Mouse (Mus musculus) heart, embryonic 16.5 days (tissue): ENCODE results near the gene Camkk1. TPM values are rescaled to one million over a fixed set of nuclear protein-coding genes. Genes with fewer than 3 reads are reported as not detected.

Experiments
- ATAC-seq: fragments of 200-750 bp; cut with Nextera tagmentation; replicated peaks from 2 replicates; pipeline ENCODE4 v1.8.0; 2017; ENCODE audit warnings: moderate number of reproducible peaks; ENCODE audit not compliant: insufficient read depth, low FRiP score; ENCODE audit errors: extremely low read depth
- H3K27ac ChIP-seq: fragments of 300-500 bp; sonication (generic); 2 replicates; pipeline ENCODE4 v1.5.1; 2014; ENCODE audit warnings: mild to moderate bottlenecking, low read length, control low read depth, moderate library complexity
- H3K27me3 ChIP-seq: fragments of 300-500 bp; sonication (generic); 2 replicates; pipeline ENCODE4 v1.6.1; 2014; ENCODE audit warnings: low read length, mixed read lengths; ENCODE audit not compliant: control insufficient read depth, insufficient read depth
- H3K36me3 ChIP-seq: fragments of 300-500 bp; sonication (generic); 2 replicates; pipeline ENCODE4 v1.6.1; 2014; ENCODE audit not compliant: control insufficient read depth, insufficient read depth
- H3K4me1 ChIP-seq: fragments of 300-500 bp; sonication (generic); 2 replicates; pipeline ENCODE4 v1.6.1; 2014; ENCODE audit warnings: low read length, mixed read lengths; ENCODE audit not compliant: control insufficient read depth, insufficient read depth
- H3K4me2 ChIP-seq: fragments of 300-500 bp; sonication (generic); 2 replicates; pipeline ENCODE4 v1.6.1; 2014; ENCODE audit warnings: low read depth, mild to moderate bottlenecking, control low read depth, low read length
- H3K4me3 ChIP-seq: fragments of 300-500 bp; sonication (generic); 2 replicates; pipeline ENCODE4 v1.5.1; 2014; ENCODE audit warnings: mild to moderate bottlenecking, control low read depth, low read length
- H3K9ac ChIP-seq: fragments of 300-500 bp; sonication (generic); 2 replicates; pipeline ENCODE4 v1.6.1; 2014; ENCODE audit warnings: low read length, control low read depth
- H3K9me3 ChIP-seq: fragments of 300-500 bp; sonication (generic); replicated peaks from 2 replicates; pipeline ENCODE4 v1.6.1; 2016; ENCODE audit warnings: low read length; ENCODE audit not compliant: control insufficient read depth
- WGBS: fragments of 180-500 bp; shearing (Covaris S2); extraction: QIAGEN DNeasy Blood & Tissue Kit; methylation state at CpG from one replicate; pipeline ENCODE4 v1.1.7; 2014; 5-methylcytosine and 5-hydroxymethylcytosine counted together
- polyA plus RNA-seq: library from polyadenylated mRNA; unstranded; fragments of >200 nt; fragmentation: Nextera tagmentation; extraction: Ambion mirVana; gene quantifications from 2 replicates; pipeline ENCODE4 v1.2.1, GENCODE M21; 2015

Camkk1 gene
- polyA plus RNA-seq, 1 experiment from 2014 or later: 3.7 TPM

DNA sequence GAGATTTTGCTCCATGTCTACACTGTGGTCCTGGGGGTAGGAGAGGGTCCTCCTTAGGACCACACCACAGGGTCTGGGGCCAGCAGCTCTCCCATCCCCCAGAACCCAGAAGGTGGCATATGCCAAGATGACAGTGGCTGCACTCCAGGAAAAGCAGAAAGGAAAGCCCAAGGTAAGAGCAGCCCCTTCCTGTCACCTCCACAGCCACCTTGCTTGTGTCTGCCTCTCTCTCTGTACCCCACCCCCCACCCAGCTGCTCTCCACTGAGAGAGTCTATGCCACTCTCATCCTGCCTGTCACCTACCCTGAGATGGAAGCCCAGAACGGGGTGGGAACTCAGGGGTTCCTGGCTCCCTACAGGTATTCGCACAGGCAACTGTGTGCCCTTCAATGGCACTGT, 10.0 kb upstream of the Camkk1 start:
- WGBS: 73% methylated on average over 2 of the region's 2 CpGs
- peaks cover 8% of the 10 kb centered on the region; the same call in 1 of the 2 replicates for H3K27me3 ChIP-seq

DNA sequence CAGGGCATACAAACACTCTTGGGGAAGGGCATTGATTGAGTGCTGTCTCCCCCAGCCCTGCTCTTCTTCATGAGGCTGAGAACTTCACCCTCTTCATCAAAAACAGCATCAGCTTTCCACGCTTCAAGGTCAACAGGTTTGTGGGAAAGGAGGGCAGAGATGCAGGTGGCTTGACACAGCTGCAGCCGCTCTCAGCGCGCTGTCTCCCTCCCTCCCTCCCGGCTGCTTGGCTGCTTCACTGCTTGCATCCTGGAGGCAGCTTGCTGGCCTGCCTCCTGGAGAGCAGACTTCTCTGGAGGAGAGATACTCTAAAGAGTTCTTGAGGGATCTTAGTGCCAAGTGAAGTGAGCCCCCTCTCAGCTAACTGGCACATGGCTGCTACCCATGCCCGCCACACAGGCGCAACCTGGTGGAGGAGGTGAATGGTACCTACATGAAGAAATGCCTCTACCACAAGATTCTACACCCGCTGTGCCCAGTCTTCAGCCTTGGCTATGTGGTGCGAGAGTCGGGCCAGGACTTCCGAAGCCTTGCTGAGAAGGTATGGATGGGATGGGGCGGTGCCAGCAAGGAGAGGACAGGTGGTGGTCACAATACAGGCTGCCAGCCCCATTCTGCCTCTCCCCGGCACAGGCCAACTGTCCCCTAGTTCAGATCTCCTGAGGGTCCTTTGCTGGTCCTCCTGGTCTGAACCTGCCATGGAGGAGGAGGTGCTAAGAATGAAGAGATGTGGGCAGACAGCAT, 9.1 kb upstream of the Camkk1 start:
- Histone ChIP-seq H3K27ac (no peak overlapping the region; the same call in 1 of the 2 replicates), H3K4me2 (no peak overlapping the region; the same call in 1 of the 2 replicates), H3K27me3 (peaks cover 8% of the 10 kb centered on the region; the same call in 1 of the 2 replicates), H3K9me3 (no peaks in the 10 kb centered on the region), H3K4me1 (peaks cover 24% of the 10 kb centered on the region), H3K36me3 (no peaks in the 10 kb centered on the region), H3K4me3 (peak overlapping the region; percentile 12; the same call in 1 of the 2 replicates), H3K9ac (0 out of 2 replicates have a peak overlapping the region, but pooled peaks have one; percentile 8)
- ATAC-seq: no peak
- WGBS: 62% methylated on average over 13 of the region's 13 CpGs

More for the DNA sequence above, 10.0 kb upstream of the Camkk1 start:
- Histone ChIP-seq H3K4me1 (peaks cover 23% of the 10 kb centered on the region), H3K9ac (no peak overlapping the region), H3K4me2 (no peak overlapping the region), H3K27ac (no peak overlapping the region), H3K9me3 (no peaks in the 10 kb centered on the region), H3K36me3 (no peaks in the 10 kb centered on the region), H3K4me3 (no peak overlapping the region)
- 0 out of 2 replicates have a peak, but pooled peaks have one; percentile 19 for ATAC-seq

DNA sequence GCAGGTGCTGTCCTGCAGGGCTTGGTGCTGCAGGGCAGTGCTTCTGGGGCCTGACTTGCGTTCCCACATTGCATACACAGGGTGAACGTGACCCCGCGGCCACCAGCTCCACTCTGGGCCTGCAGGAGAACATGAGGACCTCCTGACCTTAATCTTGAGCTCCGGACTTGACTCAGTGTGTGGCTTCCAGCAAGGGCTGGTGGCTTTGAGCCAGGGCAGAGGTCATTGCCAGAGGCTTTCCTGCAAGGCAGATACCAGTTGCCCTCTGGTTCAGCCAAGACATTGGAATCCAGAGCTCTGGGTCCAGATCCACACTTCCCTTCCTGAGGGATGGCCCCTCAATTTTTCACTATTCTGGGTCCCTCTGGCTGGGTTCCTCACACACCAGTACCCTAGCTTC, 4.8 kb upstream of the Camkk1 start:
- Histone ChIP-seq H3K36me3 (no peaks in the 10 kb centered on the region), H3K4me3 (no peak overlapping the region), H3K4me2 (no peak overlapping the region), H3K4me1 (peaks cover 14% of the 10 kb centered on the region), H3K27me3 (peaks cover 12% of the 10 kb centered on the region), H3K9ac (no peak overlapping the region), H3K27ac (no peak overlapping the region), H3K9me3 (no peaks in the 10 kb centered on the region)
- no peak for ATAC-seq
- 72% methylated on average over 5 of the region's 5 CpGs for WGBS

DNA sequence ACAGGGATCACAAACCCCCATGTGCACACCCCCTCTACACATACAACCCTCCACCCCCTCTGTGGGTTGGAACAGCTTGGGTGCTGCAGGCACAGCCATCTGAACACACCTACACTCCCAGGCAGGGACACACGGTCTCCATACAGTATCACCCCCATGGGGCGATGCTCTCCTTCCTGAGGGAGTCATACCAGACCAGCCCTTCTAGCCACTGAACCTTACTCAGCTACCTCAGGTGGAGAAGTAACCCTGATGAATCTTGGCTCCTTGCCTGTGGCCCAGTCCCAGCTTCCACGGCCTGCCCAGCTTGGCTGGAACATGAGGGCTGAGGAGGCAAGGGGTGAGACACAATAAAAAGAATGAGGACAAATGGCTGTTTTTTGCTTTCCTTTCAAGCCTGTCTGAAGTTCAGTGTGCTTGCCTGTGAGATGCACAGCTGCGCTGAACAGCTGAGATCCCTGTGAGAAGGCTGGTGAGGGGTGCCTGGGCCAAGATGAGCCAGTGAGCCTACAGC, 3.9 kb upstream of the Camkk1 start:
- Histone ChIP-seq H3K9ac (no peak overlapping the region), H3K27me3 (peaks cover 11% of the 10 kb centered on the region), H3K9me3 (no peaks in the 10 kb centered on the region), H3K36me3 (no peaks in the 10 kb centered on the region), H3K4me1 (peaks cover 19% of the 10 kb centered on the region), H3K27ac (no peak overlapping the region; the same call in 1 of the 2 replicates), H3K4me2 (no peak overlapping the region), H3K4me3 (no peak overlapping the region)
- WGBS: 70% methylated on average over 4 of the region's 4 CpGs
- ATAC-seq: no peak

DNA sequence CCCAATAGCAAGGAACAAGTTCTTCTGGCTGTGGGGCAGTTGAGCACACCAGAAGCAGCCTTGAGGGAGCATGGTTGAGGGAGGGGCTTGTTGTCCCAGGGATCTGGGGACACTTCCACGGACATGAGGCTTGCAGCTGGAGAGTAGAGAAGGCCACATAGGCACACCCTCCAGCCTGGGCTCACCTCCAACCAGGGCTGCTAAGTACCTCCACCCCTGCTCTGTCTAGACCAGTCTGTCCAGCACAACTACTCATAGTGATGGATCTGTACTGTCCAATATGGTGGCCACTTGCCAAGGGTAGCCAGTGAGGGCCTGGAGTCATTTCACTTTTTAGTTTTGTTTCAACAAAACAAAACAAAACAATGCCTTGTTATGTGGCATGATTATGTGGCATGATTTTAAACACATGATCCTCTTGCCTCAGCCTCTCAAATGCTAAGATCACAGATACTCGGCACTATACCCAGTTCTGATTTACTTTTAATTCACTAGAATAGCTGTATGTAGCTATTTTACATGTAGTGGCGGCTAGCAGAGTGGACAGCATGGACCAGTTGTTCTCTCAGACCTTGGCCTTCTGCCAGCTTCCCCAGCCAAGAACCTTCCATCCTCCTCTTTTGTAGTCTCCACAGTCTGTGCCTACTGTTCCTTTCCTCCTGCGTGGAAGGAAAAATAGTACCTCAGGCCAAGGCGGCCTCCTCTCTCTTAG, 3.3 kb upstream of the Camkk1 start:
- H3K27me3 ChIP-seq: peaks cover 15% of the 10 kb centered on the region
- no peaks in the 10 kb centered on the region for H3K9me3 ChIP-seq
- no peak for ATAC-seq
- no peaks in the 10 kb centered on the region for H3K36me3 ChIP-seq
- 54% methylated on average over 5 of the region's 5 CpGs for WGBS
- peaks cover 19% of the 10 kb centered on the region for H3K4me1 ChIP-seq
- no peak overlapping the region for H3K9ac ChIP-seq
- H3K4me2 ChIP-seq: no peak overlapping the region
- no peak overlapping the region for H3K4me3 ChIP-seq
- H3K27ac ChIP-seq: no peak overlapping the region

DNA sequence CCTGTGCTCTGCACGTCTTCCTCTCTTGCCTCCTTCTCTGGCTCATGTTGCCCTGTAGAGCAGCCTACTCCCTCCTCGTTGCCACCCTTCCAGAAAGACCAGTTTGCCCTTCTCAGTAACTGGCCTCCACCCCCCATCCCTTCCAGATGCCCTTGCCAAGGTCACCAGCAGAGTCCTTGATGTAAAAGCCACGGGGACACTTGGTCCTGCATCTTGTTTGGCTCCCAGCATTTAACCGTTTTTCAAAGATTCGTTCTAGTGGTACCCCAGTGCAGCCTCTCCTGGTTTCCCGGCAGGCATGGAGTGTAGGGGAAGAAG, 2.7 kb upstream of the Camkk1 start:
- Histone ChIP-seq H3K9me3 (no peaks in the 10 kb centered on the region), H3K4me1 (peaks cover 19% of the 10 kb centered on the region), H3K9ac (no peak overlapping the region), H3K27ac (no peak overlapping the region), H3K36me3 (no peaks in the 10 kb centered on the region), H3K4me3 (no peak overlapping the region), H3K4me2 (no peak overlapping the region), H3K27me3 (peaks cover 20% of the 10 kb centered on the region)
- WGBS: 63% methylated on average over 6 of the region's 6 CpGs
- ATAC-seq: no peak

DNA sequence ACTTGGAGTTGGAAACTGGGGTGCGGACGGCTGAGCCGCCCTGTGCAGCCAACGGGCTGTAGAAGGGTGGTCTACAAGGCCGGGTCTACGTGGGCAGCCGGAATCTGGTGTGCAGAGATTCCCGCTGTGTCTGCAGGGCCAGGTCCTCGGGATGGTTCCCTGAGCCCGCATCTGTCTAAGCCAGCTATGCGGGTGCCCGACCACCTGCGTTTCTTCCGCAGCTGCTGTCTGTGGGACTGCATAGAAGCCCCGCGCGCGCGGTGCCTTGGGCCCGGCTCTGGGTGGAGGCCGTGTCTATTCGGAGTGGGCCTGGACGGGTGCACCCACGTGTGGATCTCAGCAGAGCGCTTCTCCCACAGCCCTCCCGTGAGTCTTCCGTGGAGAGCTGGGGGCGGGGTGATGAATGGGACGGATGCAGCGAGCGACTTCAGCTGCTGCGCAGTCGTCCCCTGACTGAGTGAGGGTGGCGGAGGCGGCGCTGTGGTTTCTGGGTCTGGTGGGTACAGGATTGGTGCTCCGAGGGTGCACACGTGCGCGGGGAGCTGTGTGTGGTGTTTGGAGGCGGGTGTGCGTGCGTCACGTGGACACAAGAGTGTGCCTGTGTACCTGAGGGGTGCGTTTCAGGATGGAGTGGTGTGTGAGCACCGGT, 463 bp downstream of the Camkk1 start:
- Histone ChIP-seq H3K27me3 (peaks cover 21% of the 10 kb centered on the region), H3K4me2 (peak overlapping the region; percentile 99)
- under 1% methylated on average over 46 of the region's 46 CpGs for WGBS

DNA sequence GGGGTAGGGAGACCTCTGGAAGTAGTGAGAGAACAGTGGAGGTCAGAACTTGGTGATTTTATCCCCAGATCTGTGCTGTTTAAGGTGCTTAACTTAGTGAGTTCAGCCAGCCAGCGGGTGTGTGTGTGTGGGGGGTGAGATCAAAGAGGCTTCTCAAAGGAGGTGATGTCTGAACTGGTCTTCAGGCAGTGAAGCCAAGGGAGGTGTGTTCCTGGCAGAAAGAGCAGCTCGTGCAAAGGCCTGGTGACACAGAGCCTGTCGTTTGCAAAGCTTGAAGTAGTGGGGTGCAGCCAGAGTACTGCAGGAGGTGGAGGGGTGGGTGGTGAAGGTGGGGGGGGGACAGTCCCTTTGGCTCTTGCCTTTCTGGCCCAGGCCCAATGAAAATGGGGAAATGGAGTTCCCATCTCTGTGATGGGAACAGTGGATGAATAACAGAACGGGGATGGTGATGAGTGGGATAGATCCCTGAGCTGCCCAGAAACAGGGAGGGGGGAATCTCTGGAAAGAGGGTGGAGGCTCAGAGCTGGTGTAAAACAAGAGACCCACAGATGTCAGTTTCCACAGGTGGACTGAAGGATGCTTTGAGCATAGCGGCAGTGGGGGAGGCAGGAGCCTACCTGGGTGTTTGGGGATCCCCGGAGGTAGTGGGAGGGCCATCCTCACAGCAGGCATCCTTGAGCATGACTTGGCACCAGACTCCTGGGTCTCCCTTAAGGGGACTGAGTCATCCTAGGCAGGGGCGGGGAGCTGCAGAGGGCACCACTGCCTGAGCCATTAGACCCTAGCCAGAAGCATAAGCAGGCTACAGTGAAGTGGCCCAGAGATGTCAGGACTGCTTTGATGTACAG, 2.4 kb downstream of the Camkk1 start:
- 63% methylated on average over 7 of the region's 7 CpGs for WGBS
- Histone ChIP-seq H3K27ac (no peak overlapping the region), H3K4me1 (peaks cover 17% of the 10 kb centered on the region), H3K4me3 (no peak overlapping the region), H3K9ac (no peak overlapping the region), H3K4me2 (no peak overlapping the region), H3K36me3 (no peaks in the 10 kb centered on the region), H3K9me3 (no peaks in the 10 kb centered on the region), H3K27me3 (peaks cover 21% of the 10 kb centered on the region)
- no peak for ATAC-seq

More for the DNA sequence above, 463 bp downstream of the Camkk1 start:
- Histone ChIP-seq H3K9me3 (no peaks in the 10 kb centered on the region), H3K36me3 (no peaks in the 10 kb centered on the region), H3K4me1 (peaks cover 25% of the 10 kb centered on the region), H3K27ac (no peak overlapping the region), H3K4me3 (peak overlapping the region; percentile 71), H3K9ac (peak overlapping the region; percentile 70)
- ATAC-seq: peak; percentile 31
